Mouse (Mus musculus) G1E-ER4 (cell line): ENCODE results near the gene 4930550L24Rik. TPM values are rescaled to one million over a fixed set of nuclear protein-coding genes. Genes with fewer than 3 reads are reported as not detected.

Experiments used
- GATA1 ChIP-seq: IDR thresholded peaks from one replicate; pipeline ENCODE4 v1.8.0; 2012; ENCODE audit warnings: low read length, inconsistent platforms
- polyA plus RNA-seq: library from polyadenylated mRNA; stranded (reverse); fragments of >175 nt; gene quantifications from 2 replicates; pipeline ENCODE4 v1.2.3, GENCODE M21; 2012

4930550L24Rik gene
- polyA plus RNA-seq = not detected in 2 replicates

GRCm38 (mm10) chrX:58909060-58909459, at the start of gene 4930550L24Rik:
Gene 4930550L24Rik, plus strand, starts transcription at chrX:58909360.
- no peak for TF ChIP-seq GATA1

- TF ChIP-seq GATA1 = no peak
These were observed 8.4 kb upstream of the 4930550L24Rik start for GRCm38 (mm10) chrX:58900753-58901152.

- TF ChIP-seq GATA1 = no peak
These were observed 58.8 kb downstream of the 4930550L24Rik start for GRCm38 (mm10) chrX:58967969-58968368.
